Mouse (Mus musculus) kidney, embryonic 14.5 days (tissue): Measurements from ENCODE around the gene Kif1a. TPM values are rescaled to one million over a fixed set of nuclear protein-coding genes. Genes with fewer than 3 reads are reported as not detected.
A peak's percentile ranks its signal among the peaks of the same experiment; 100 is the strongest.

Source experiments
- ATAC-seq: fragments of 200-750 bp; cut with Nextera tagmentation; 2 replicates; pipeline ENCODE4 v1.8.0; 2017; ENCODE audit warnings: moderate number of reproducible peaks, mild to moderate bottlenecking, moderate TSS enrichment, moderate library complexity; ENCODE audit not compliant: low FRiP score, low TSS enrichment
- H3K27ac ChIP-seq: fragments of 300-500 bp; sonication (generic); 2 replicates; pipeline ENCODE4 v1.5.1; 2014; ENCODE audit warnings: low read depth, mild to moderate bottlenecking, low read length, moderate library complexity, mixed read lengths
- H3K27me3 ChIP-seq: fragments of 300-500 bp; sonication (generic); 2 replicates; pipeline ENCODE4 v1.6.1; 2014; ENCODE audit warnings: mild to moderate bottlenecking, low read length; ENCODE audit not compliant: control insufficient read depth, insufficient read depth
- H3K36me3 ChIP-seq: fragments of 300-500 bp; sonication (generic); 2 replicates; pipeline ENCODE4 v1.6.1; 2014; ENCODE audit warnings: low read length, mixed read lengths; ENCODE audit not compliant: control insufficient read depth, insufficient read depth
- H3K4me1 ChIP-seq: fragments of 300-500 bp; sonication (generic); 2 replicates; pipeline ENCODE4 v1.6.1; 2014; ENCODE audit warnings: low read length, mixed read lengths; ENCODE audit not compliant: control insufficient read depth, insufficient read depth
- H3K4me2 ChIP-seq: fragments of 300-500 bp; sonication (generic); replicated peaks from 2 replicates; pipeline ENCODE4 v1.6.1; 2014; ENCODE audit warnings: low read depth, mild to moderate bottlenecking, low read length
- H3K4me3 ChIP-seq: fragments of 300-500 bp; sonication (generic); 2 replicates; pipeline ENCODE4 v1.5.1; 2014; ENCODE audit warnings: mild to moderate bottlenecking, low read length
- H3K9ac ChIP-seq: fragments of 300-500 bp; sonication (generic); 2 replicates; pipeline ENCODE4 v1.6.1; 2014; ENCODE audit warnings: low read depth, mild to moderate bottlenecking, low read length, moderate library complexity
- H3K9me3 ChIP-seq: fragments of 300-500 bp; sonication (generic); 2 replicates; pipeline ENCODE4 v1.6.1; 2016; ENCODE audit warnings: low read length; ENCODE audit not compliant: control insufficient read depth
- WGBS: fragments of 180-500 bp; shearing (Covaris S2); extraction: QIAGEN DNeasy Blood & Tissue Kit; methylation state at CpG from one replicate; pipeline ENCODE4 v1.1.7; 2014; 5-methylcytosine and 5-hydroxymethylcytosine counted together
- polyA plus RNA-seq: library from polyadenylated mRNA; unstranded; fragments of >200 nt; fragmentation: Nextera tagmentation; extraction: Ambion mirVana; gene quantifications from 2 replicates; pipeline ENCODE4 v1.2.1, GENCODE M21; 2014

Kif1a gene
- polyA plus RNA-seq, 1 experiment from 2014 or later, result 6.9 TPM

GRCm38 (mm10) chr1:93020602-93021001, 81.1 kb downstream of the Kif1a start:
- Histone ChIP-seq H3K4me1 (no peaks in the 10 kb centered on the region), H3K36me3 (no peaks in the 10 kb centered on the region), H3K9ac (no peak overlapping the region), H3K4me3 (no peak overlapping the region), H3K9me3 (no peaks in the 10 kb centered on the region), H3K4me2 (no peak overlapping the region), H3K27ac (no peak overlapping the region), H3K27me3 (no peaks in the 10 kb centered on the region)
- no peak for ATAC-seq
- 69% methylated on average over 4 of the region's 4 CpGs for whole genome bisulfite sequencing

DNA sequence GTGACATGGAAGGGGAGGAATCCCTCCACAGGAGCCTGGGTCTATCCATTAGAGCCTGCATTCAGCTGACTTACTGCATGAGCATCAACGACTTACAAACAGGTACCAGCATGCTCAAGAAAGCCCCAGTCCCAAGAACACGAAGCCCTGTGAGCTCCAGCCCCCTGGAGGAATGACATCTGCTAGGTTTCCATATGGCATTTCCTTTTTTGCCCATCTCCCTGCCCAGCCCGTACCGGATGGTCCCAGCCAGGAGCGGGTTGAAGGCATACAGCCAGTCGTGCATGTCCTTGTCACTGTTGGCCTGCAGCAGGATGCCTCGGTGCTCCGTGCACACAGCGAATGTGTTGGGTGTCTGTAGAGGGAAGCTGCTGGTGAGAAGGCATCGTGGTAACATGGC, 83.0 kb downstream of the Kif1a start:
- H3K4me1 ChIP-seq, result no peaks in the 10 kb centered on the region
- no peak for ATAC-seq
- no peak overlapping the region for H3K9ac ChIP-seq
- H3K36me3 ChIP-seq, result no peaks in the 10 kb centered on the region
- H3K4me3 ChIP-seq, result no peak overlapping the region
- no peaks in the 10 kb centered on the region for H3K9me3 ChIP-seq
- H3K27ac ChIP-seq, result no peak overlapping the region
- H3K4me2 ChIP-seq, result no peak overlapping the region
- WGBS, result 82% methylated on average over 10 of the region's 10 CpGs
- H3K27me3 ChIP-seq, result no peaks in the 10 kb centered on the region

DNA sequence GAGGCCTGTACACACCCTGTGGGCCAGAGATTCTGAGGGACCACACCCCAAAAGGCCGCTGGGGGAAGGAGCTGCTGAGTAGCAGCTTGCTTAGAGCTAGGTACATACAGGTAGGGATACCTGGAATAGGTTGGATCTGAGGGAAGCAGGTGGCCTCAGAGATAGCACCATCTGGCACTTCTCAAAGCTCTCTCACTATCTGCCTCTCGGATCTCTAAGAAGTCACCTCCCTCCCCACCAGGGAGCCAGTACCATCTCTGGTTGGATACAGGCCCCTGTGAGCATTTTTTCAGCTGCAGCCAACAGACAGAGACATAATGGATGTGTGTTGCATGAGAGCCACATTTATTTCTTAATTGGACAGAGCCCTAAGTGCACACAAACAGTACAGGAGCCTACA, 86.6 kb downstream of the Kif1a start:
- no peak overlapping the region for H3K9ac ChIP-seq
- H3K4me2 ChIP-seq, result no peak overlapping the region
- no peaks in the 10 kb centered on the region for H3K9me3 ChIP-seq
- WGBS, result 53% methylated on average over 2 of the region's 2 CpGs
- no peak overlapping the region for H3K27ac ChIP-seq
- no peaks in the 10 kb centered on the region for H3K36me3 ChIP-seq
- no peak overlapping the region for H3K4me3 ChIP-seq
- no peaks in the 10 kb centered on the region for H3K4me1 ChIP-seq
- H3K27me3 ChIP-seq, result no peaks in the 10 kb centered on the region
- no peak for ATAC-seq

- Histone ChIP-seq H3K4me1 (no peaks in the 10 kb centered on the region), H3K4me2 (no peak overlapping the region), H3K27ac (no peak overlapping the region), H3K4me3 (no peak overlapping the region), H3K9me3 (no peaks in the 10 kb centered on the region), H3K36me3 (no peaks in the 10 kb centered on the region), H3K9ac (no peak overlapping the region), H3K27me3 (no peaks in the 10 kb centered on the region)
- ATAC-seq, result peak; percentile 47; the same call in 1 of the 2 replicates
Measured at GRCm38 (mm10) chr1:93014460-93014859, 87.3 kb downstream of the Kif1a start.

GRCm38 (mm10) chr1:93013367-93013766, 88.4 kb downstream of the Kif1a start:
- WGBS, result 83% methylated on average over 4 of the region's 4 CpGs
- no peak overlapping the region for H3K4me2 ChIP-seq

GRCm38 (mm10) chr1:93012103-93012585, 89.6 kb downstream of the Kif1a start:
- H3K4me3 ChIP-seq, result no peak overlapping the region
- no peaks in the 10 kb centered on the region for H3K9me3 ChIP-seq
- H3K36me3 ChIP-seq, result no peaks in the 10 kb centered on the region
- no peaks in the 10 kb centered on the region for H3K4me1 ChIP-seq
- no peak for ATAC-seq
- WGBS, result 65% methylated on average over 7 of the region's 7 CpGs
- no peaks in the 10 kb centered on the region for H3K27me3 ChIP-seq
- no peak overlapping the region for H3K9ac ChIP-seq
- H3K4me2 ChIP-seq, result no peak overlapping the region
- H3K27ac ChIP-seq, result no peak overlapping the region

More at GRCm38 (mm10) chr1:93013367-93013766, 88.4 kb downstream of the Kif1a start:
- no peaks in the 10 kb centered on the region for H3K27me3 ChIP-seq
- H3K36me3 ChIP-seq, result no peaks in the 10 kb centered on the region
- no peak overlapping the region for H3K9ac ChIP-seq
- H3K4me1 ChIP-seq, result no peaks in the 10 kb centered on the region
- H3K27ac ChIP-seq, result no peak overlapping the region
- ATAC-seq, result no peak
- H3K4me3 ChIP-seq, result no peak overlapping the region
- H3K9me3 ChIP-seq, result no peaks in the 10 kb centered on the region

- H3K4me1 ChIP-seq, result no peaks in the 10 kb centered on the region
- no peak overlapping the region for H3K9ac ChIP-seq
- H3K36me3 ChIP-seq, result no peaks in the 10 kb centered on the region
- WGBS, result 32% methylated on average over 3 of the region's 3 CpGs
- no peak overlapping the region for H3K4me3 ChIP-seq
- no peak overlapping the region for H3K4me2 ChIP-seq
- H3K27ac ChIP-seq, result no peak overlapping the region
- H3K27me3 ChIP-seq, result no peaks in the 10 kb centered on the region
- ATAC-seq, result no peak
- H3K9me3 ChIP-seq, result no peaks in the 10 kb centered on the region
Measured at GRCm38 (mm10) chr1:93010731-93011130, 91.0 kb downstream of the Kif1a start.

- no peaks in the 10 kb centered on the region for H3K9me3 ChIP-seq
- H3K4me1 ChIP-seq, result no peaks in the 10 kb centered on the region
- ATAC-seq, result 0 out of 2 replicates have a peak, but pooled peaks have one; percentile 41
- no peaks in the 10 kb centered on the region for H3K36me3 ChIP-seq
- H3K4me3 ChIP-seq, result no peak overlapping the region
- H3K9ac ChIP-seq, result no peak overlapping the region
- no peak overlapping the region for H3K27ac ChIP-seq
- H3K4me2 ChIP-seq, result no peak overlapping the region
- H3K27me3 ChIP-seq, result no peaks in the 10 kb centered on the region
- WGBS, result 63% methylated on average over 4 of the region's 4 CpGs
Measured at GRCm38 (mm10) chr1:93009196-93009595, 92.6 kb downstream of the Kif1a start.

DNA sequence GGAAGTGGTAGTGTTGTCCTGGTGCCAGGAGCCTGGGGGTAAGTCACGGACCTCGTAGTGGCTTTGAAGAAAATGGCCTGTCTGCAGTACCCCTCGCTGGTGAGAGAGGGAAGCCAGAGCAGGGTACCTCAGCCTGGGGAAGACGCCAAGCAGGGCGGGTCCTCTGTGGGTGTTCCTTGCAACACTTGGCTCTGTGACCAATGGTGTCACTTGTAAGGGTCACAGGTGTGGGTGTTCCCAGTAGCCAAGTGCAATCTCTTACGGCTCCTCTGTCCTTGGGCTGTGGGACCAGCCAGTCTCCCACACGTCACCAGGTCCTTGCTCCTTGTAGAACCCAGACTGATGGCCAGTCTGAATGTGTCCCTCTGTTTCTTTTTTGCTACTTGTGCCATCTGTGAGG, 95.7 kb downstream of the Kif1a start, which contains the start of gene Aqp12:
TSS of gene Aqp12 (plus strand) at position 274 of the 400 bp plus-strand sequence.
- H3K4me2 ChIP-seq, result no peak within 1 kb of the TSS
- H3K9ac ChIP-seq, result no peak within 1 kb of the TSS
- no peak for ATAC-seq
- H3K9me3 ChIP-seq, result no peaks in the 10 kb centered on the region
- 67% methylated on average over 7 of the region's 7 CpGs for WGBS
- H3K4me3 ChIP-seq, result no peak within 1 kb of the TSS
- H3K4me1 ChIP-seq, result no peaks in the 10 kb centered on the region
- no peaks in the 10 kb centered on the region for H3K27me3 ChIP-seq
- no peaks in the 10 kb centered on the region for H3K36me3 ChIP-seq
- no peak within 1 kb of the TSS for H3K27ac ChIP-seq
